Mouse (Mus musculus) heart, adult 18-20 months (tissue): ENCODE measurements around the gene Neu1. TPM values are rescaled to one million over a fixed set of nuclear protein-coding genes. Genes with fewer than 3 reads are reported as not detected.
"Not testable (repeated sequence)": the region's sequence is repeated elsewhere in the genome, so short reads cannot be mapped to it uniquely, and the experiment has no call there.

Source experiments
- DNase-seq, 2 experiments: peaks; one replicate each; pipeline ENCODE4 v3.0.0; 2021 to 2022; ENCODE audit warnings: mixed read lengths in 1 of 2
- total RNA-seq, 2 experiments: library from RNA; stranded (reverse); gene quantifications; 2 replicates each; pipeline ENCODE4 v1.2.3; 2021

Neu1 gene
- total RNA-seq, 2 experiments from 2014 or later: 14.6 to 15.9 TPM

DNA sequence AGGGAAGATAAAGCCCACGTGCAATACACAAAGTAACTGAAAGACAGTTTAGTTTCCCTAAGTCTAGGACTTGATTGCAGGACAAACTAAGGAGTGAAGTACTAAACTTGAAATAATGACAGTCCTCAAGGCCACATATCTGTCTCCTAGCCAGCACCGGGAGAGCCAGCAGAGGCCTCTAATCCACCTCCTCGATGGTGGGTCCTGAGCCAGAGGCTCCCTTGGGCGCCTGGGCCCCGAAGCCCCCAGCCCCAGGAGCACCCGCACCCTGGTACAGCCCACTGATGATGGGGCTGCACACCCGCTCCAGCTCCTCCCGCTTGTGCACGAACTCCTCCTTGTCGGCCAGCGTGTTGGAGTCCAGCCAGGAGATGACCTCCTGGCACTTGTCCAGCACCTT, 38.8 kb downstream of the Neu1 start, which contains the start of gene Gm20481:
Gene Gm20481 (plus strand): TSS at position 91 of the 400 bp plus-strand sequence.
- not testable (repeated sequence) for DNase-seq

DNA sequence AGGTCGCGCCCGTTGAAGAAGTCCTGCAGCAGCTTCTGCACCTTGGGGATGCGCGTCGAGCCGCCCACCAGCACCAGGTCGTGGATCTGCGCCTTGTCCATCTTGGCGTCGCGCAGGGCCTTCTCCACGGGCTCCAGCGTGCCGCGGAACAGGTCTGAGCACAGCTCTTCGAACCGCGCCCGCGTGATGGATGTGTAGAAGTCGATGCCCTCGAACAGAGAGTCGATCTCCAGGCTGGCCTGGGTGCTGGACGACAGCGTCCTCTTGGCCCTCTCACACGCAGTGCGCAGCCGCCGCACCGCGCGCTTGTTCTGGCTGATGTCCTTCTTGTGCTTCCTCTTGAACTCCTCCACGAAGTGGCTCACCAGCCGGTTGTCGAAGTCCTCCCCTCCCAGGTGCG, 39.8 kb downstream of the Neu1 start:
- not testable (repeated sequence) for DNase-seq

DNA sequence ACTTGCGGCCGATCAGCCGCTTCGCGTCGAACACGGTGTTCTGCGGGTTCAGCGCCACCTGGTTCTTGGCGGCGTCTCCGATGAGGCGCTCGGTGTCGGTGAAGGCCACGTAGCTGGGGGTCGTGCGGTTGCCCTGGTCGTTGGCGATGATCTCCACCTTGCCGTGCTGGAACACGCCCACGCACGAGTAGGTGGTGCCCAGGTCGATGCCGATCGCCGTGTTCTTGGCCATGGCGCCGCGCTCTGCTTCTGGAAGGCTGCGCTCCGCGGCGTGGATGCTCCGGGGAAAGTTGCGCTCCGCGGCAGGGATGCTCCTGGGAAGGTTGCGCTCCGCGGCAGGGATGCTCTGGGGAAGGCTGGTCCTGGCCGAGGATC, 40.6 kb downstream of the Neu1 start:
- DNase-seq: not testable (repeated sequence)

DNA sequence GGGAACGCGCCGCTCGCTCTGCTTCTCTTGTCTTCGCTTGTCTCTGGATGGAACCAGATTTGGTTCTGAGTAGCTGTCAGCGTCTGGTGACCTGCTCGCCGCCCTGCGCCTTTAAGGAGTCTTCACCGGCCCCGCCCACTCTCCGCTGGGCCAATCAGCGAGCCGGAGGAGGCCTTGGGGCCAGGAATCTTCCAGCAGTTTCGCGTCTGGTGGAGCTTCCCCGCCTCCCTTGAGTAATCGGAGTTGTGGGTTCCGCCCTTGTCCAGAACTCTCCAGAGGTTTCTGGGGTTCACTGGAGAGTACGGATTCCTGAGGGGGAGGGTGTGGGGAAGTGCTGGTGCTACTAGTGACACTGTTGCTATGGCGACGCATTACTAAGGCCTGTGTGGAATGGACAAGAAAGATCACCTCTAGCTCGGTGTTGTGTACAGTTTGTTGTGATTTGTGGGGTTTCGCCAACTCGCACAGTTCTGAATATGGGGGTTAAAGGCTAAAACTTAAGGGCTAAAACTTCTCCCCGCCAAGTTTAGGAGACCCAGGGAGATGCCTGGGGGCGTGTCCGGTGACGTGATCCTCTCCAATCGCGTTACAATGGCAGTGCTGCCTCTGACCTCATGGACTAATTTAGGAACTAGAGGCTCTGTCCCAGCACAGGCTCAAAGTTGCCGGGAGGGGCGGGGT, 41.2 kb downstream of the Neu1 start, which contains the start of the genes Hspa1a and Hspa1l:
Gene Hspa1a (minus strand): TSS at position 88 of the 681 bp plus-strand sequence.
Gene Hspa1l (plus strand): TSS at position 635 of the 681 bp plus-strand sequence.
- peak; percentile 96 to 97 for DNase-seq

DNA sequence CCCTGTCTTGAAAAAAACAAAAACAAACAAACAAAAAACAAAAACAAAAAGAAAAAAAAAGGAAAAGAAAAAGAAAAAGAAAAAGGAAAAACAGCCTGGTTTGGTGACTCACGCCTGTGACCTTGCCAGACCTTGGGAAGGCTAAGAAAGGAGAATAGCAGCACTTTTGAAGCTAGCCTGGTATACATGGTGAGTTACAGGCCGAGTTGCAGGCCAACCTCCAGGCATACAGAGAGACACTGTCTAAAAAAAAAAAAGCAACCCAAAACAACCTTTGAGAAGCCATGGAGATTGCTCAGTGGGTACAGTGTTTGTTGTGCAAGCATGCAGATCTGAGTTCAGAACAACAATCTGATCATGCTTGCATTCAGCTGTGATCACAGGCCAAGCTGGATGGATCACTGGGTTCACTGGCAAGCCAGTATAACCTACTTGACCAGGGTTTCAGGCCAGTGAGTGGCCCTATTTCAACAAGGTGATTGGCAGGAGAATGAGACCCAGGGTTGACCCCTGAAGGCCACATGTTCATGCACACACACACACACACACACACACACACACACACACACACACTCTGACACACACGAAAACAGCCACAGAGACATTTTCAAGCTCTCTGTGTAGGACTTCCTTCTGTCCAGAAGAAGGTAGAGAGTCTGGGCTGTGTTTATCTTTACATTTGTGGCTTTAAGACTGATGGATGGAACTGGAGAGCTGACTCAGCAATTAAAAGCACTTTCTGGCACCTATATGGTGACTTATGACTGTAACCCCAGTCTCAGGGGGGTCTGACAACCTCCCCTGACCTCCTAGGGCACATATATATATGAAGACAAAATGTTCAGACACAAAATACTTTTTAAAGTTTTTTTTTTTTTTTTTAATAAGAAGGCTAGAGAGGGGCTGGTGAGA, 44.8 kb downstream of the Neu1 start:
- DNase-seq: no peak

DNA sequence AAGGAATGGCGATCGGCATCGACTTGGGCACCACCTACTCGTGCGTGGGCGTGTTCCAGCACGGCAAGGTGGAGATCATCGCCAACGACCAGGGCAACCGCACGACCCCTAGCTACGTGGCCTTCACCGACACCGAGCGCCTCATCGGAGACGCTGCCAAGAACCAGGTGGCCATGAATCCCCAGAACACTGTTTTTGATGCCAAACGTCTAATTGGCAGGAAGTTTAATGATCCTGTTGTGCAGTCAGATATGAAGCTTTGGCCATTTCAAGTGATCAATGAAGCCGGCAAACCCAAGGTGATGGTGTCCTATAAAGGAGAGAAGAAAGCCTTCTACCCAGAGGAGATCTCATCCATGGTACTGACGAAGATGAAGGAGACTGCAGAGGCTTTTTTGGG, 45.9 kb downstream of the Neu1 start:
- no peak for DNase-seq

DNA sequence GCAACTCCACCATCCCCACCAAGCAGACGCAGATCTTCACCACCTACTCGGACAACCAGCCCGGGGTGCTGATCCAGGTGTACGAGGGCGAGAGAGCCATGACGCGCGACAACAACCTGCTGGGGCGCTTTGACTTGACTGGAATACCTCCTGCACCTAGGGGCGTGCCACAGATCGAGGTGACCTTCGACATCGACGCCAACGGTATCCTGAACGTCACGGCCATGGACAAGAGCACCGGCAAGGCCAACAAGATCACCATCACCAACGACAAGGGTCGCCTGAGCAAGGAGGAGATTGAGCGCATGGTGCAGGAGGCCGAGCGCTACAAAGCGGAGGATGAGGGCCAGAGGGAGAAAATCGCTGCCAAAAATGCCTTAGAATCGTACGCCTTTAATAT, 47.2 kb downstream of the Neu1 start:
- DNase-seq: no peak

DNA sequence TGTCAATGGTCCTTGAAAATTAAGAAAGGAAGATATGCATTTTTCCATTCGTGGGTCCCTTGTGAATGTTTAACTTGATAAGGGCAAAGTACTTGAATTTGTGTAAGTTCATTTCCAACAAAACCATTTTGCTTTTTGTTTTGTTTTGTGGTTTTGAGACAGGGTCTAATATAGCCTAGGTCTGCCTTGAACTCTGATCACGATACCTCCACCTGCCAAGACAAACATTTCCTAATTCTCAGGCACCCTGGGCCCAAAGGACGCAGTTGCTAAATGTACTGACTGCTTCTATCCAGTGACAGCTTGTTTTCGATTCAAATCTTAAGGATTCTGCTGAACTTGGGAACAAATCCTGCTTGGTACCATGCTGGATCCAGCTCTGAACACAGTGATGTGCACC, 48.6 kb downstream of the Neu1 start:
- DNase-seq: no peak

DNA sequence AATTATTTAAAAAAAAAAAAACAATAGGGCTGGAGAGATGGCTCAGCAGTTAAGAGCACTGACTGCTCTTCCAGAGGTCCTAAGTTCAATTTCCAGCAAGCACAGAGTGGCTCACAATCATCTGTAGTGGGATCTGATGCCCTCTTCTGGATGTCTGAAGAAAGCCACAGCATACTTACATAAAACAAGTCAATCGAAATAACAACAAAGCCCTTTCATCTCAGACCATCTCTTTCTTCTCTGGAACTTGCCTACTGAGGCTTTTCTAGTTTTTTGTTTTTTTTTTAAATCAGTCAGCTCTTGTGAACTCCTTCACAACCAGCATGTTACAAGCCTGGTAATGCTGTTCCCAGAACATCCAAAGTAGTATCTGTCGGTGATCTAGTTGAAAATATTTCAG, 49.6 kb downstream of the Neu1 start:
- peak; percentile 67 to 68 for DNase-seq

DNA sequence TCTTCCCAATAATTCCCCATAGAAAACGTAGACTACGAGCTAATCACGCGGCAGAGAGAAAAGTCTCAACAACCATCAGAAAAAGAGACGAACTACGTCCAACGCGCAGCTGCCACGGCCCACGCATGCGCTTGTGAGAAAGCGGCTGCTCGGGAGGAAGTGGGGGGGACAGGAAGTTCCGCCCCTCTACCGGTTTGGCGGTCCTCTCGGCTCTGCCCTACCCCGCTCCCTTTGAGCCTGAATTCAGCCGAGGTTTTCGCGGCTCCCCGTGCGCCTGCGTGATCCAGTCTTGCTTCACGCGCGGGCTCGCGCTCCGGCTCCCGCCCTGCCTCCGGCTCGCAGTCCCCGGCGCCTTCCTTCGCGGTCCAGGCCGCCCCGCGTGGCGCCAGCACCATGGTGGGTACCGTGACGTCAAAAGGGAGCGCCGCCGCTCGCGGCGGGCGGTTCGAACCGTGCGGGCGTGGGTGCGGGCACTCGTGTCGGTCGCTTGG, 50.7 kb downstream of the Neu1 start, which contains the start of gene Lsm2:
Gene Lsm2 (plus strand): TSS at position 173 of the 491 bp plus-strand sequence.
- peak; percentile 95 to 96 for DNase-seq

DNA sequence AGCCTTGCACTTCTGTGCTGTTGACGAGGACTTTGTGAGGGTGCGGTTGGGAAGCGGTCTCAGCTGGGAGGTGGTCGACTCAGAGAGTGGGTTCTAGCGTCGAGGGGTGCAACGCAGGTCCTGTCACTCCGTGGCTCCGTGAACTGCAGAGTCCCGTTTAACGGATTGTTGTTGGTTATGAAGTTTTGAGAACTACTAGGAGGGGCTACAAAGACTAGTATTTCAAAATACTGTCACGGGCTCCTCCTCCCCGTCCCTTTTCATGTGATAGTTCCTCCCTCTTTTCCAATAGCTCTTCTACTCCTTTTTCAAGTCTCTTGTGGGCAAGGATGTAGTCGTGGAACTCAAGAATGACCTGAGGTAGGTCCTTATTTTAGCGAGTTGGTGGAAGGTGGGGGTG, 51.3 kb downstream of the Neu1 start:
- DNase-seq: no peak

DNA sequence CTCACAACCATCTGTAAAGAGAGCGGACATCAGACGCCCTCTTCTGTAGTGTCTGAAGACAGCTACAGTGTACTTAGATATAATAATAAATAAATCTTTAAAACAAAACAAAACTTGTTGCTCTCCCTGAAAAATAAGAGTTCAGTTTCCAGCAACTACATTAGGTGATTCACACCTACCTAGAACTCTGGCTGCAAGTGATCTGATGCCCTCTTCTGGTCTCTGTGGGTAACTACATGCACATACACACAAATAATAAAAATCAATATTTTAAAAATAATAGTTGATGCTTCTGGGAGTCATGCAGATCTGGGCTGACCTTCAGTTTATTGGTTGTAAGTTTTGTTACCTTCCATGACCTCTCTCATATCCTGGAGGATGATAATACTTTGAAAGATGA, 53.2 kb downstream of the Neu1 start:
- peak in 1 of 2 experiments; percentile 52 for DNase-seq

Other genes with a start within 250 kb of the Neu1 start
- gene C4b, start 187.4 kb upstream of the Neu1 start, total RNA-seq: 10 to 100 TPM; 14.4 to 25.5 TPM
- not detected for gene Cyp21a1, start 126.7 kb upstream of the Neu1 start, total RNA-seq
- 1 to 10 TPM; 8.5 to 9.5 TPM for gene Stk19, start 94.3 kb upstream of the Neu1 start, total RNA-seq
- gene Dxo, start 94.2 kb upstream of the Neu1 start, total RNA-seq: 10 to 100 TPM in 1 of 2 experiments, 1 to 10 TPM in 1; 9.8 to 13.3 TPM
- 10 to 100 TPM; 20.5 to 21.0 TPM for gene Skiv2l, start 81.0 kb upstream of the Neu1 start, total RNA-seq
- 10 to 100 TPM; 14.4 to 15.2 TPM for gene Nelfe, start 80.9 kb upstream of the Neu1 start, total RNA-seq
- gene Cfb, start 68.7 kb upstream of the Neu1 start, total RNA-seq: 10 to 100 TPM in 1 of 2 experiments, 1 to 10 TPM in 1; 3.3 to 13.7 TPM
- gene Zbtb12, start 51.8 kb upstream of the Neu1 start, total RNA-seq: 1 to 10 TPM; 7.4 to 7.7 TPM
- gene Gm20547, start 49.2 kb upstream of the Neu1 start, total RNA-seq: not detected
- gene C2, start 33.0 kb upstream of the Neu1 start, total RNA-seq: 1 to 10 TPM; 2.8 to 4.1 TPM
- gene Ehmt2, start 32.8 kb upstream of the Neu1 start, total RNA-seq: 10 to 100 TPM; 38.1 to 42.7 TPM
- gene Slc44a4, start 16.8 kb upstream of the Neu1 start, total RNA-seq: under 1 TPM in 1 of 2 experiments, not detected in 1; 0.62 TPM
- 10 to 100 TPM; 15.5 to 68.2 TPM for gene Hspa1b, start 28.0 kb downstream of the Neu1 start, total RNA-seq
- gene Gm20481, start 38.7 kb downstream of the Neu1 start, total RNA-seq: not detected
- 10 to 100 TPM; 17.5 to 41.5 TPM for gene Hspa1a, start 40.9 kb downstream of the Neu1 start, total RNA-seq
- 10 to 100 TPM in 1 of 2 experiments, 1 to 10 TPM in 1; 9.8 to 10.8 TPM for gene Hspa1l, start 41.5 kb downstream of the Neu1 start, total RNA-seq
- gene Lsm2, start 50.6 kb downstream of the Neu1 start, total RNA-seq: 10 to 100 TPM; 16.3 to 18.0 TPM
- gene Vars, start 69.7 kb downstream of the Neu1 start, total RNA-seq: 10 to 100 TPM; 32.4 to 35.1 TPM
- 10 to 100 TPM; 13.1 to 14.1 TPM for gene Vwa7, start 85.3 kb downstream of the Neu1 start, total RNA-seq
- not detected for gene Sapcd1, start 96.8 kb downstream of the Neu1 start, total RNA-seq
- gene Msh5, start 115.5 kb downstream of the Neu1 start, total RNA-seq: not detected
- gene Clic1, start 118.7 kb downstream of the Neu1 start, total RNA-seq: 10 to 100 TPM; 30.4 to 32.4 TPM
- 10 to 100 TPM; 14.0 to 19.8 TPM for gene Ddah2, start 127.8 kb downstream of the Neu1 start, total RNA-seq
- gene Ly6g6c, start 134.1 kb downstream of the Neu1 start, total RNA-seq: not detected
- under 1 TPM; 0.31 to 0.87 TPM for gene Mpig6b, start 134.9 kb downstream of the Neu1 start, total RNA-seq
- not detected for gene Ly6g6e, start 145.6 kb downstream of the Neu1 start, total RNA-seq
- under 1 TPM in 1 of 2 experiments, not detected in 1; 0.57 TPM for gene Ly6g6d, start 146.8 kb downstream of the Neu1 start, total RNA-seq
- not detected for gene Ly6g6f, start 154.4 kb downstream of the Neu1 start, total RNA-seq
- 10 to 100 TPM; 55.1 to 59.5 TPM for gene Abhd16a, start 158.0 kb downstream of the Neu1 start, total RNA-seq
- gene Ly6g5c, start 177.0 kb downstream of the Neu1 start, total RNA-seq: not detected
- not detected for gene Ly6g5b, start 184.2 kb downstream of the Neu1 start, total RNA-seq
- 10 to 100 TPM in 1 of 2 experiments, 1 to 10 TPM in 1; 7.3 to 10.5 TPM for gene Gpank1, start 190.2 kb downstream of the Neu1 start, total RNA-seq
- gene Csnk2b, start 190.8 kb downstream of the Neu1 start, total RNA-seq: 100 to 1,000 TPM; 149 to 150 TPM
- 10 to 100 TPM; 25.3 to 28.5 TPM for gene D17H6S53E, start 195.1 kb downstream of the Neu1 start, total RNA-seq
- not detected for gene Apom, start 200.8 kb downstream of the Neu1 start, total RNA-seq
- gene Bag6, start 203.9 kb downstream of the Neu1 start, total RNA-seq: 100 to 1,000 TPM; 242 to 244 TPM
- gene Prrc2a, start 233.6 kb downstream of the Neu1 start, total RNA-seq: 100 to 1,000 TPM; 125 to 144 TPM
- 1 to 10 TPM; 3.7 to 4.8 TPM for gene Aif1, start 244.8 kb downstream of the Neu1 start, total RNA-seq